Mouse (Mus musculus) heart, postnatal 4 days (tissue): ENCODE results near the gene Eef2k. TPM values are rescaled to one million over a fixed set of nuclear protein-coding genes. Genes with fewer than 3 reads are reported as not detected.
"Not testable (repeated sequence)": the region's sequence is repeated elsewhere in the genome, so short reads cannot be mapped to it uniquely, and the experiment has no call there.

Experiments used
- DNase-seq: peaks from one replicate; pipeline ENCODE4 v3.0.0; 2021
- total RNA-seq, 2 experiments: library from RNA; stranded (reverse); gene quantifications; 2 replicates each; pipeline ENCODE4 v1.2.3; 2021

Eef2k gene
- total RNA-seq, 2 experiments from 2014 or later = 36.9 to 38.0 TPM

GRCm38 (mm10) chr7:120941214-120941613 lies 98.6 kb downstream of the Eef2k start:
- DNase-seq = no peak

GRCm38 (mm10) chr7:120942506-120942905 lies 99.9 kb downstream of the Eef2k start:
- no peak for DNase-seq

- no peak for DNase-seq
Observed at GRCm38 (mm10) chr7:120943936-120944509, 101.4 kb downstream of the Eef2k start.

GRCm38 (mm10) chr7:120953591-120953990 lies 111.0 kb downstream of the Eef2k start:
- not testable (repeated sequence) for DNase-seq

Other genes starting within 250 kb of the Eef2k start
- gene Uqcrc2, start 207.7 kb upstream of the Eef2k start, total RNA-seq = 100 to 1,000 TPM; 820 to 827 TPM
- not detected for gene Pdzd9, start 172.5 kb upstream of the Eef2k start, total RNA-seq
- 10 to 100 TPM; 30.0 to 33.6 TPM for gene Mosmo, start 165.2 kb upstream of the Eef2k start, total RNA-seq
- gene Vwa3a, start 103.5 kb upstream of the Eef2k start, total RNA-seq = 1 to 10 TPM; 1.1 to 1.4 TPM
- gene Gm5737, start 30.5 kb upstream of the Eef2k start, total RNA-seq = not detected
- 10 to 100 TPM; 18.0 to 18.7 TPM for gene Polr3e, start 74.9 kb downstream of the Eef2k start, total RNA-seq
- gene Cdr2, start 139.5 kb downstream of the Eef2k start, total RNA-seq = 10 to 100 TPM; 20.7 to 29.2 TPM
- not detected for gene Mfsd13b, start 139.7 kb downstream of the Eef2k start, total RNA-seq
- gene Mettl9, start 191.6 kb downstream of the Eef2k start, total RNA-seq = 100 to 1,000 TPM; 127 TPM
- under 1 TPM; 0.48 to 0.81 TPM for gene Igsf6, start 231.7 kb downstream of the Eef2k start, total RNA-seq
- 1 to 10 TPM; 5.0 to 5.5 TPM for gene Otoa, start 238.8 kb downstream of the Eef2k start, total RNA-seq